Mouse (Mus musculus) left cerebral cortex, postnatal 10 days (tissue): ENCODE measurements around the gene Gm17469. TPM values are rescaled to one million over a fixed set of nuclear protein-coding genes. Genes with fewer than 3 reads are reported as not detected.
"Not testable (repeated sequence)": the region's sequence is repeated elsewhere in the genome, so short reads cannot be mapped to it uniquely, and the experiment has no call there.

Source experiments
- DNase-seq, 2 experiments: peaks; one replicate each; pipeline ENCODE4 v3.0.0; 2021 to 2022; ENCODE audit warnings: low spot score in 2 of 2, mixed read lengths in 1 of 2; ENCODE audit errors: extremely low spot score in 1 of 2
- intact Hi-C: fragments of 180-260 bp; cut with DNase I; formaldehyde crosslinking; loops from one replicate; pipeline ENCODE4 v1.15.1; 2025
- total RNA-seq, 2 experiments: library from RNA; stranded (reverse); gene quantifications; 2 replicates each; pipeline ENCODE4 v1.2.3; 2021

The Gm17469 gene
- not detected for total RNA-seq

GRCm38 (mm10) chrX:124629593-124629992 lies at the start of gene Gm17469:
TSS of gene Gm17469 (plus strand) at chrX:124629893.
- intact Hi-C loops, DNase-seq: not testable (repeated sequence)

Other genes starting within 250 kb of the Gm17469 start
- gene Gm17584, start 129.3 kb upstream of the Gm17469 start, total RNA-seq, result not detected